Mouse (Mus musculus): ENCODE measurements around the gene Ssr1. TPM values are rescaled to one million over a fixed set of nuclear protein-coding genes. Genes with fewer than 3 reads are reported as not detected.

Gene Ssr1
- 60.2 to 65.5 TPM (median 62.9 TPM) in 4 replicates for total RNA-seq (2023)

GRCm38 (mm10) chr13:37993704-37994404, at the start of gene Ssr1:
Ssr1 (minus strand) TSS chr13:37994217.

GRCm38 (mm10) chr13:38037044-38037687, 43.1 kb upstream of the Ssr1 start, which contains the start of gene Cage1:
Cage1 (minus strand) TSS chr13:38037069.

GRCm38 (mm10) chr13:38036343-38037043, 42.5 kb upstream of the Ssr1 start, which contains the start of gene Riok1:
Riok1 (plus strand) TSS chr13:38036995.

Other genes with a start within 250 kb of the Ssr1 start
- gene Rreb1, start 215.8 kb downstream of the Ssr1 start, total RNA-seq (2023): 55.1 to 80.0 TPM (median 66.1 TPM) in 4 replicates
- 108 to 117 TPM (median 113 TPM) in 4 replicates for gene Riok1, start 42.8 kb upstream of the Ssr1 start, total RNA-seq (2023)
- gene Cage1, start 42.9 kb upstream of the Ssr1 start, total RNA-seq (2023): 2.2 to 3.4 TPM (median 2.5 TPM) in 4 replicates
- gene Dsp, start 157.1 kb upstream of the Ssr1 start, total RNA-seq (2023): not detected in 4 replicates
- gene Snrnp48, start 210.7 kb upstream of the Ssr1 start, total RNA-seq (2023): 44.3 to 62.7 TPM (median 58.0 TPM) in 4 replicates